Mouse (Mus musculus) midbrain, embryonic 16.5 days (tissue): ENCODE measurements around the gene Cdc27. TPM values are rescaled to one million over a fixed set of nuclear protein-coding genes. Genes with fewer than 3 reads are reported as not detected.
"Not testable (repeated sequence)": the region's sequence is repeated elsewhere in the genome, so short reads cannot be mapped to it uniquely, and the experiment has no call there.

Experiments used
- ATAC-seq: fragments of 200-750 bp; cut with Nextera tagmentation; 2 replicates; pipeline ENCODE4 v1.8.0; 2017; ENCODE audit warnings: moderate TSS enrichment
- H3K27ac ChIP-seq: fragments of 300-500 bp; sonication (generic); 2 replicates; pipeline ENCODE4 v1.5.1; 2014; ENCODE audit warnings: mild to moderate bottlenecking, low read length, mixed read lengths
- H3K27me3 ChIP-seq: fragments of 300-500 bp; sonication (generic); 2 replicates; pipeline ENCODE4 v1.6.1; 2014; ENCODE audit warnings: low read depth, low read length, mixed read lengths; ENCODE audit not compliant: control insufficient read depth, insufficient read depth
- H3K36me3 ChIP-seq: fragments of 300-500 bp; sonication (generic); 2 replicates; pipeline ENCODE4 v1.6.1; 2014; ENCODE audit warnings: mild to moderate bottlenecking, low read length, moderate library complexity, mixed read lengths; ENCODE audit not compliant: control insufficient read depth, insufficient read depth
- H3K4me1 ChIP-seq: fragments of 300-500 bp; sonication (generic); 2 replicates; pipeline ENCODE4 v1.6.1; 2014; ENCODE audit warnings: mild to moderate bottlenecking, low read length, mixed read lengths; ENCODE audit not compliant: control insufficient read depth, insufficient read depth
- H3K4me2 ChIP-seq: fragments of 300-500 bp; sonication (generic); 2 replicates; pipeline ENCODE4 v1.6.1; 2014; ENCODE audit warnings: mild to moderate bottlenecking, low read length, mixed read lengths
- H3K4me3 ChIP-seq: fragments of 300-500 bp; sonication (generic); 2 replicates; pipeline ENCODE4 v1.5.1; 2014; ENCODE audit warnings: low read depth, mild to moderate bottlenecking, low read length, moderate library complexity, mixed read lengths
- H3K9ac ChIP-seq: fragments of 300-500 bp; sonication (generic); 2 replicates; pipeline ENCODE4 v1.6.1; 2014; ENCODE audit warnings: low read depth, low read length, mixed read lengths
- H3K9me3 ChIP-seq: fragments of 300-500 bp; sonication (generic); replicated peaks from 2 replicates; pipeline ENCODE4 v1.6.1; 2014; ENCODE audit warnings: mild to moderate bottlenecking, low read length, mixed read lengths; ENCODE audit not compliant: control insufficient read depth, poor library complexity, severe bottlenecking
- WGBS: fragments of 180-500 bp; shearing (Covaris S2); extraction: QIAGEN DNeasy Blood & Tissue Kit; methylation state at CpG from one replicate; pipeline ENCODE4 v1.1.7; 2014; 5-methylcytosine and 5-hydroxymethylcytosine counted together
- polyA plus RNA-seq: library from polyadenylated mRNA; unstranded; fragments of >200 nt; fragmentation: Nextera tagmentation; extraction: Ambion mirVana; gene quantifications from 2 replicates; pipeline ENCODE4 v1.2.1, GENCODE M21; 2015

Cdc27 gene
- polyA plus RNA-seq, 1 experiment from 2014 or later, result 32.3 TPM

DNA sequence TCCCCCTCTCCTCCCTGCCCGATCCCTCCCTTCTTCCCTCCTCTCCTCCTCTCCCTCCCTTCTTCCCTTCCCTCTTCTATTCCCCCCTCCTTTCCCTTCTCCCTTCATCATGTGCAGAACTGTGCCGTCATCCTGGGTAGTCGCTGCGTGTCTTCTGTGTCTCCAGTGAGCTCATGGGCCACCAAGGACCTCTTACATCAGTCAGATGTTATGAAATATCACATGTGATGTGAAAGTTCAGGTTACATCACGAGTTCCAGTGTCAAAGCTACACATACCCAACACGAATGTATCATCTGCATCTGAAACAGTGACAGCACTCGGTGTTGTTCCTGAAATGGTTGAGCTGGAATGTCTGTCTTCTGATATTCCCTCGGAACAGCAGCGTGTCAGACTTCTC lies 14.8 kb upstream of the Cdc27 start:
- H3K4me1 ChIP-seq, result no peaks in the 10 kb centered on the region
- no peak overlapping the region for H3K4me2 ChIP-seq
- no peak overlapping the region for H3K9ac ChIP-seq
- no peaks in the 10 kb centered on the region for H3K9me3 ChIP-seq
- no peak overlapping the region for H3K4me3 ChIP-seq
- no peak for ATAC-seq
- 84% methylated on average over 9 of the region's 9 CpGs for WGBS
- H3K36me3 ChIP-seq, result no peaks in the 10 kb centered on the region
- H3K27me3 ChIP-seq, result no peaks in the 10 kb centered on the region
- no peak overlapping the region for H3K27ac ChIP-seq

GRCm38 (mm10) chr11:104563496-104563895 lies 13.1 kb upstream of the Cdc27 start:
- H3K9ac ChIP-seq, result no peak overlapping the region
- H3K4me3 ChIP-seq, result no peak overlapping the region
- no peaks in the 10 kb centered on the region for H3K4me1 ChIP-seq
- H3K36me3 ChIP-seq, result no peaks in the 10 kb centered on the region
- no peak overlapping the region for H3K4me2 ChIP-seq
- H3K9me3 ChIP-seq, result no peaks in the 10 kb centered on the region
- no peak overlapping the region for H3K27ac ChIP-seq
- no peak for ATAC-seq
- WGBS, result 74% methylated on average over 1 of the region's 1 CpGs
- no peaks in the 10 kb centered on the region for H3K27me3 ChIP-seq

- WGBS, result 63% methylated on average over 2 of the region's 2 CpGs
Observed at GRCm38 (mm10) chr11:104560971-104561370, 10.6 kb upstream of the Cdc27 start.

GRCm38 (mm10) chr11:104558651-104559403 lies 8.4 kb upstream of the Cdc27 start:
- Histone ChIP-seq H3K9ac (no peak overlapping the region), H3K27ac (no peak overlapping the region), H3K4me2 (no peak overlapping the region), H3K4me3 (no peak overlapping the region), H3K4me1 (no peaks in the 10 kb centered on the region), H3K9me3 (no peaks in the 10 kb centered on the region), H3K36me3 (no peaks in the 10 kb centered on the region), H3K27me3 (no peaks in the 10 kb centered on the region)
- ATAC-seq, result no peak
- WGBS, result 49% methylated on average over 4 of the region's 4 CpGs

More at GRCm38 (mm10) chr11:104560971-104561370, 10.6 kb upstream of the Cdc27 start:
- ATAC-seq, result no peak
- no peak overlapping the region for H3K4me2 ChIP-seq
- no peaks in the 10 kb centered on the region for H3K36me3 ChIP-seq
- H3K27me3 ChIP-seq, result no peaks in the 10 kb centered on the region
- H3K9ac ChIP-seq, result no peak overlapping the region
- H3K4me1 ChIP-seq, result no peaks in the 10 kb centered on the region
- no peaks in the 10 kb centered on the region for H3K9me3 ChIP-seq
- no peak overlapping the region for H3K27ac ChIP-seq
- H3K4me3 ChIP-seq, result no peak overlapping the region

GRCm38 (mm10) chr11:104558065-104558464 lies 7.6 kb upstream of the Cdc27 start:
- peaks cover 3% of the 10 kb centered on the region; the same call in 1 of the 2 replicates for H3K27me3 ChIP-seq
- H3K36me3 ChIP-seq, result no peaks in the 10 kb centered on the region
- no peaks in the 10 kb centered on the region for H3K9me3 ChIP-seq
- 91% methylated on average over 4 of the region's 4 CpGs for whole genome bisulfite sequencing
- H3K4me2 ChIP-seq, result no peak overlapping the region
- H3K4me3 ChIP-seq, result no peak overlapping the region
- H3K4me1 ChIP-seq, result no peaks in the 10 kb centered on the region
- no peak overlapping the region for H3K9ac ChIP-seq
- ATAC-seq, result no peak
- H3K27ac ChIP-seq, result no peak overlapping the region

DNA sequence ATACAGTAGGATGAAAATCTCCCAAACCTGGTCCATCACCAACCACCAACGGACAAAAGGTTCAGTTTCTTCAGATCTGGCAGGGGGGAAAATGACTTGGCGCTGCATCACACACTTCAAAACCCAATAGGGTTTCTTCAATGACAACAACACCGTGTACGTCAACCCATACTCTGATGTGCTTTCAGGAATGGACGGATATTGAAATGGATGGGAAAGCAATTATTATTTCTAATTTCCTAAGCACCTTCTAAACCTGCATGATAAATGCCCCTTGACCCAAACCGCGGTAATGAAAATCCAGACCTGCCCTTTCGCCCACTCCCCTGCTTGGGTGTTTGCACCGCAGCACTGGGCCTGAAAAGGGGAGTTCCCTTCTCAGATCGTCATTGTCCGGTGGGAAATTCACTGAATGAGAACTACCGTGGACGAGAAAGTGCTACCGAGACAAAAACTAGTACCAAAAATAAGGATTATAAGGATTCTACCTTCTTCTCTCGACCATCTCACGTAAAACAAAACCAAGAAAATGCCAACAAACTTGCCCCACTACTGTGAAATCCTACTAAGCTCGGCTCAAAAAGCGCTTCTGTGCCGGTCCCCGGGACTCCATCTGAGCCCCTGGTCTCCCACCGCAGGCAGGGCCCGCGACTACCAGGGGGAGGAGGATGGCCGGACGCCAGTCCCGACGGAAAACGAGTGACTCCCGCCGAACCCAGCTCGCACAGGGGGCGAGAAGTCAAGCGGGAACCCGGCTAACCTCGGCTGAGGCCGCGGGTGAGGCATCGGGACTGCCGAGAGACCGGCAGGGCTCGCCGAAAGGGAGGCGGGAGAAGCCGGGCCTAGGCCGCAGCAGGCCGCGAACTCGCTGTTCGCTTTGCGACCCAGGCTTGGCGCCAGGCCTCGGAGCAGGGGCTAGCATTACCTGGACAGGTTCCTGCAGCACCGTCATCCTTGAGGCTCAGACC lies 698 bp downstream of the Cdc27 start:
- WGBS, result under 1% methylated on average over 52 of the region's 53 CpGs
- peak overlapping the region; percentile 97 for H3K4me3 ChIP-seq
- peaks cover 14% of the 10 kb centered on the region for H3K4me1 ChIP-seq

GRCm38 (mm10) chr11:104547502-104547901 lies 2.9 kb downstream of the Cdc27 start:
- Histone ChIP-seq H3K4me2 (no peak overlapping the region), H3K9ac (no peak overlapping the region), H3K27ac (no peak overlapping the region), H3K4me3 (no peak overlapping the region), H3K36me3 (no peaks in the 10 kb centered on the region), H3K27me3 (no peaks in the 10 kb centered on the region), H3K9me3 (no peaks in the 10 kb centered on the region), H3K4me1 (peaks cover 14% of the 10 kb centered on the region)
- WGBS, result over 99% methylated on average over 3 of the region's 3 CpGs
- ATAC-seq, result no peak

More for the DNA sequence above, 698 bp downstream of the Cdc27 start:
- ATAC-seq, result peak; percentile 64
- Histone ChIP-seq H3K27me3 (peaks cover 3% of the 10 kb centered on the region; the same call in 1 of the 2 replicates), H3K27ac (peak overlapping the region; percentile 90), H3K36me3 (no peaks in the 10 kb centered on the region), H3K9ac (peak overlapping the region; percentile 100), H3K4me2 (peak overlapping the region; percentile 70), H3K9me3 (no peaks in the 10 kb centered on the region)

- Histone ChIP-seq H3K4me1 (peaks cover 12% of the 10 kb centered on the region), H3K9ac (no peak overlapping the region), H3K36me3 (no peaks in the 10 kb centered on the region), H3K4me2 (no peak overlapping the region), H3K27me3 (no peaks in the 10 kb centered on the region), H3K4me3 (no peak overlapping the region), H3K27ac (no peak overlapping the region), H3K9me3 (no peaks in the 10 kb centered on the region)
- ATAC-seq, result no peak
- 84% methylated on average over 2 of the region's 2 CpGs for whole genome bisulfite sequencing
Observed at GRCm38 (mm10) chr11:104544507-104544906, 5.9 kb downstream of the Cdc27 start.

GRCm38 (mm10) chr11:104543337-104543736 lies 7.1 kb downstream of the Cdc27 start:
- H3K9ac ChIP-seq, ATAC-seq, H3K9me3 ChIP-seq, H3K36me3 ChIP-seq, H3K27ac ChIP-seq, H3K4me2 ChIP-seq, H3K4me3 ChIP-seq, H3K27me3 ChIP-seq, H3K4me1 ChIP-seq: not testable (repeated sequence)
- WGBS, result 93% methylated on average over 2 of the region's 2 CpGs
